Mouse (Mus musculus): ENCODE results near the gene Gm13941.

GRCm38 (mm10) chr2:111058586-111059261, 47.1 kb downstream of the Gm13941 start:
- TF ChIP-seq CTCF (conservative IDR thresholded peaks at IDR 0.05 in 1 of 2, IDR thresholded peaks at IDR 0.05 in 1 of 2; ENCODE audit: low read depth in 2 of 2, low read length in 2 of 2) (peak in 1 of 2 experiments; percentile 78; a peak in 3 of 4 replicates), POLR2A (IDR thresholded peaks at IDR 0.05; ENCODE audit: low read depth, low read length) (no peak), MAZ (IDR thresholded peaks at IDR 0.05; ENCODE audit: low read depth, low read length) (no peak), USF2 (conservative IDR thresholded peaks at IDR 0.05; ENCODE audit: low read depth, low read length) (no peak), ZKSCAN1 (IDR thresholded peaks at IDR 0.05; ENCODE audit: borderline replicate concordance, low read depth, low read length) (no peak)

All from CH12.LX (cell line).